In genomic region chr9:110410908-110411887, GRCm38 (mm10) we compare ENCODE assay signal across 8 mouse cellular contexts. TPM values are rescaled to one million over a fixed set of nuclear protein-coding genes. Genes with fewer than 3 reads are reported as not detected.
DNase-seq lines count a peak whose midpoint lies in the region; ATAC-seq and TF ChIP-seq lines count a peak whose summit lies in the region.
"Had no signal": no experiment of that assay in that cellular context is flagged by ENCODE, and none has a peak within 500 bp of the region (broad histone marks: within the 10 kb centered on the region; RNA-seq: fewer than 3 reads in every experiment).

No protein-coding gene starts in this region.

- no peak for TF ChIP-seq POLR2A in small intestine, adult 2 months (IDR thresholded peaks at IDR 0.05; ENCODE audit: low read depth, low read length)

- WGBS in small intestine, adult 2 months = 25% methylated on average over 6 of the region's 6 CpGs

- H3K27me3 ChIP-seq in Patski = no peaks in the 10 kb centered on the region
- no peaks in the 10 kb centered on the region for H3K27me3 ChIP-seq in small intestine, adult 2 months (ENCODE audit: control insufficient read depth, insufficient read depth, low read length)
- H3K27me3 ChIP-seq: midbrain, embryonic 12.5 days had no signal

- no peaks in the 10 kb centered on the region for H3K36me3 ChIP-seq in small intestine, adult 2 months (ENCODE audit: control insufficient read depth, insufficient read depth, low read length)
- H3K36me3 ChIP-seq: midbrain, embryonic 12.5 days had no signal

- no peak overlapping the region for H3K27ac ChIP-seq in small intestine, adult 2 months (ENCODE audit: insufficient read depth, low read depth, low read length)
- H3K27ac ChIP-seq: midbrain, embryonic 12.5 days had no signal

- DNase-seq in Patski (ENCODE audit: low read depth, low spot score) = no peak
- DNase-seq in cerebellum, postnatal 14 days = peak; percentile 77 to 86
- DNase-seq in gastrocnemius, postnatal 4 days (ENCODE audit: low spot score in 2 of 2) = peak; percentile 67 to 85
- peak; percentile 80 for DNase-seq in layer of hippocampus, adult 9-10 months (ENCODE audit: low spot score)
- DNase-seq in lung, postnatal 4 days = peak; percentile 83 to 90

- TF ChIP-seq CTCF in Patski (IDR thresholded peaks at IDR 0.05) = peak; percentile 92
- peak; percentile 79; the same call in 1 of the 2 replicates for TF ChIP-seq CTCF in small intestine, adult 2 months (IDR thresholded peaks at IDR 0.05; ENCODE audit: extremely low read depth, insufficient read length, insufficient replicate concordance, low read depth, low read length)

- no peak overlapping the region for H3K4me3 ChIP-seq in small intestine, adult 2 months (ENCODE audit: low read depth, low read length)
- H3K4me3 ChIP-seq: midbrain, embryonic 12.5 days had no signal

- peak; percentile 36 for ATAC-seq in CD4-positive, CD25-positive, alpha-beta regulatory T cell, adult 4 months
- ATAC-seq in Patski = peak; percentile 46

- in situ Hi-C loops in Patski (cut with MboI; ENCODE audit: low pct_unique_long_range_greater_than_20kb) = loop anchor here (10.0 kb wide), 1 partner anchor 304 kb away; no protein-coding TSS in a partner anchor

- POLR2A ChIA-PET in Patski (lab: Charles Lee) = interaction anchor here (1.0 kb wide), 1 partner anchor 221 kb away, joined by 3 read pairs; no protein-coding TSS in a partner anchor

- CTCF ChIA-PET in Patski (lab: Charles Lee) = interaction anchor here (0.8 to 2.0 kb wide), 13 partner anchors 10 to 370 kb away, joined by 3 to 7 read pairs (median 4); partner anchors contain the start of gene Scap

- peaks cover 4% of the 10 kb centered on the region for H3K4me1 ChIP-seq in small intestine, adult 2 months (ENCODE audit: control insufficient read depth, insufficient read depth, insufficient read length, low read length)

RNA-seq across cellular contexts. Expression of gene Ptpn23, which starts 3.2 kb away (rescaled TPM):
- 1 to 10 TPM; 7.2 TPM for polyA plus RNA-seq in CD4-positive, CD25-positive, alpha-beta regulatory T cell, adult 4 months (2017; shearing (Covaris generic))
- 107 TPM for polyA plus RNA-seq in Patski (2021)
- total RNA-seq in gastrocnemius, postnatal 4 days (2021) = 10 to 100 TPM; 29.5 to 34.0 TPM
- 23.4 and 34.4 TPM in 2 replicates for polyA plus RNA-seq in small intestine, adult 2 months (2012; rRNA removed)

RNA-seq across cellular contexts. Expression of gene Ngp, which starts 8.3 kb away (rescaled TPM):
- polyA plus RNA-seq in CD4-positive, CD25-positive, alpha-beta regulatory T cell, adult 4 months (2017; shearing (Covaris generic)) = not detected
- not detected for polyA plus RNA-seq in Patski (2021)
- 1 to 10 TPM in 1 of 2 experiments, under 1 TPM in 1; 0.98 to 3.5 TPM for total RNA-seq in gastrocnemius, postnatal 4 days (2021)
- 0.65 TPM in 1 of 2 replicates, not detected in the other for polyA plus RNA-seq in small intestine, adult 2 months (2012; rRNA removed)
